Mouse (Mus musculus): ENCODE data around the gene Six5.
"Not testable (repeated sequence)": the region's sequence is repeated elsewhere in the genome, so short reads cannot be mapped to it uniquely, and the experiment has no call there.

Gene Six5

DNA sequence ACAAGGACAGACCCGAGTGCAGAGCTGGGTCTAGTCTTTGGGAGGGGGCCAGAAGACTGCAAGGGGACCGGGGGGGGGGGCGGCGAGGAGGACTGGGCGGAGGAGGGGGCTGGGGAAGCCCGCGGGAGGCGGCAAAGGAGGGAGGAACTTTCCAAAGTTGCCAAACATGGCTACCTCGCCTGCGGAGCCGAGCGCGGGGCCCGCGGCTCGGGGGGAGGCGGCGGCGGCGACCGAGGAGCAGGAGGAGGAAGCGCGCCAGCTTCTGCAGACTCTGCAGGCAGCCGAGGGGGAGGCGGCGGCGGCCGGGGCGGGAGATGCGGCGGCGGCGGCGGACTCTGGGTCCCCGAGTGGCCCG is at the start of gene Six5:
Gene Six5, plus strand, starts transcription at position 124 of the 355 bp plus-strand sequence.
- DNase-seq (ENCODE audit: low read depth, low spot score): no peak

- no peak for DNase-seq (ENCODE audit: low read depth, low spot score)
Measured at GRCm38 (mm10) chr7:19044616-19045015, 49.8 kb upstream of the Six5 start.

GRCm38 (mm10) chr7:19046286-19047069 is 47.9 kb upstream of the Six5 start:
- no peak for DNase-seq (ENCODE audit: low read depth, low spot score)

DNA sequence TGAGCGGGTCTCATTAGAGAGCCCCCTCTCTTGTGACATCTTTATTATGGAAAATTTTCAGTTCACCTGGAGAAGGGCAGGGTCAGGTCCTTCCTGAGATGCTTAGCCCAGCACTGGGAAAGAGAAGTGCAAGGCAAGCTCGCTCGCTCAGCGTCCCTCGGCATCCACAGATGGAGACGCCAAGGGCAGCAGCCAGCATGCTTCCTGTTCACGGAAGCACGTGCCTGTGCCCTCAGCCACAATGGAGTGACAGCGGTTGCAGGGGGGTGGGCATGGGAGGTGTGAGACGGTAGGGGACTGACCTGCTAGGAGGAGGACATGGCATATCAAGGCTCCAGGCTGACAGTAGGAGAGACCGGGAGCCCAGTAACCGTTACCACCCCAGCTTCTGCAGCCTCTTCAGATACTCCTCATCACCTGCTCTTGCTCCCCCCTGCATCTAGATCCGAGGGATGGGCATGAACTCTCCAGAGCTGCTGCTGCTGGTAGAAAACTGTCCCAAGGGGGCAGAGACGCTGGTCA is 46.3 kb upstream of the Six5 start:
- no peak for DNase-seq (ENCODE audit: low read depth, low spot score)

GRCm38 (mm10) chr7:19049252-19049651 is 45.1 kb upstream of the Six5 start:
- no peak for DNase-seq (ENCODE audit: low read depth, low spot score)

GRCm38 (mm10) chr7:19050172-19050571 is 44.2 kb upstream of the Six5 start:
- DNase-seq (ENCODE audit: low read depth, low spot score): no peak

DNA sequence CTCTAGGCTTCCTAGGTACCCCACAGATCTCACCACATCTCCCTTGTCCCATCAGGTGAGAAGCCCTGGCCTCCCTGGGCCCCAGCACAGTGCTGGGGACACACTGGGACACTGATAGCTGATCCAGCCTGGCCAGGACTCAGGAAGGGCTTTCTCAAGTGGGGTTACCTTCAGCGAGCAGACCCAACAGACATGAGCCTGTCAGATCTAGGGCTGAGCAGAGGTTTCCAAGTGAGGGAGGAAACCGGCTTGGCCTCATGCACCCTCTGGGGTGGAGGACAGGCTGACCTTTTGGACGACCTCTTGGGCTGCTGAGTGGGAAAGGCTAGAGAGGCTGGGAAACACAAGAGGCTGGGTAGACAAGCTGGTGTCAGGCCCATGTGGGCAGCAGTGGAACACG is 43.2 kb upstream of the Six5 start:
- no peak for DNase-seq (ENCODE audit: low read depth, low spot score)

DNA sequence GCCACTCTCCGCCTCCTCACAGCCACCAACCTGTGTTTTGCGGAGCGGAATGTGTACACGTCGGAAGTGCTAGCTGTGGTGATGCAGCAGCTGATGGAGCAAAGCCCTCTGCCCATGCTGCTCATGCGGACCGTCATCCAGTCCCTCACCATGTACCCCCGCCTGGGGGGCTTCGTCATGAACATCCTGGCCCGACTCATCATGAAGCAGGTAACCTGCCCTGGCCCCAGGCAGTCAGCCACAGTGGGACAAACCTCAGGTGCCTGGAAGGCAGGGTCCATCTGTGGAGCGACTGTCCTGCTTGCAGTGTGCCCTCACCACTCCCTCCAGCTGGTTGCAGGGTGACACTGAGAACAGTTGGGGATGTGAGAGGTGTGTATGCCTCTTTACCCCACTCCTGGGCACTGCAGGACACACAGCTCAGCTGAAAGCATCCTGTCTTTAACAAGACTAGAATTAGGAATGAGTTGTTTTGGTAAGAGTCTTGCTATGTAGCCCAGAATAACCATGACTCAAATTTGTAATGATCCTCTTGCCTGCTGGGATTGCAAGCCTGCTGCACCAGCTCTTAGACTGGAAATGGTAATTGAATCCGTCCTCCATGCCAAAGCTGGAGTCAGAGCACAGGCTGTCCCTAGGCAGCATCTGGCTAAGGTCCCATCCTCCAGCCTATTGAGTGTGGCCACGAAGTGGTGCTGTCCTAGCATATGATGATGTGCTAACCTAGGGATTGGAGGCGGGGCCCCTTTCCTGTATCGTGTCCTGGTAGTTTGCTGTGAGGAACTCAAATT is 41.9 kb upstream of the Six5 start:
- DNase-seq (ENCODE audit: low read depth, low spot score): no peak

DNA sequence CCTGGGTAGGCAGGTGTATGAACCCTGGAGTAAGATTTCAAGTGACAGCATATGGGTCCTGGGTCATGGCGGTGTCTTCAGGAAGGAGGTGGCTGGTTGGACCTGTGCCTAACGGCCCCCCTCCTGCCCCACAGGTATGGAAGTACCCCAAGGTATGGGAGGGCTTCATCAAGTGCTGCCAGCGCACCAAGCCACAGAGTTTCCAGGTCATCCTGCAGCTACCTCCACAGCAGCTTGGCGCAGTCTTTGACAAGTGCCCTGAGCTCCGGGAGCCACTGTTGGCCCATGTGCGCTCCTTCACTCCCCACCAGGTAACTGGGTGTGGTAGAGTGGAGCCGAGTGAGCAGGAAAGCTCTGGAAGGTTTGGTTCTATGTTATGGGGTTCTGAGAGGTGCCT is 41.3 kb upstream of the Six5 start:
- no peak for DNase-seq (ENCODE audit: low read depth, low spot score)

DNA sequence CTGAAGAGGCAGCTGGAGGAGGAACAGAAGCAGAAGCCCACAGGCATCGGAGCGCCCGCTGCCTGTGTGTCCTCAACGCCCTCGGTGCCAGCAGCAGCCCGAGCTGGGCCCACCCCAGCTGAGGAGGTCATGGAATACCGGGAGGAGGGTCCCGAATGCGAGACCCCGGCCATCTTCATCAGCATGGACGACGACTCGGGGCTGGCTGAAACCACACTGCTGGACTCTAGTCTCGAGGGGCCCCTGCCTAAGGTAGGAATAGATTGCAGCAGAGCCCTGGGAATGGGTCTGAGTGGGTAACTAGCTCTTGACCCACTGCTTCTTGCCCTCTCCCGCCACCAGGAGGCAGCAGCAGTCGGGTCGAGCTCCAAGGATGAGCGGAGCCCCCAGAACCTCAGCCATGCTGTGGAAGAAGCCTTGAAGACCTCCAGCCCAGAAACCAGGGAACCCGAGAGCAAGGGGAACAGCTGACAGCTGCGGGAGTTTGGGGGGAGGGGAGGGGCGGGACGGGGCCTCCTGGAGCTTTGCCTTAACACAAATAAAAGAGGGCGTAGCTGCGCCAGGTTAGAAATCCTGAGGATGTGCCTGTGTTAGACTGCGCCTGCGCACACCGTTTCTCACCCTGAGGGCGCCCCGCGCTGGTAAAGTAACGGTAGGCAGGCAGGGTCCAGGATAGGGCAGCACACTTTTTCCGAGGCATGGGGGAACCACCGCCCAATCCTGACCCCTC is 40.2 kb upstream of the Six5 start, which contains the start of gene Rsph6a:
Gene Rsph6a, plus strand, starts transcription at position 644 of the 730 bp plus-strand sequence.
- DNase-seq (ENCODE audit: low read depth, low spot score): peak; percentile 58

- no peak for DNase-seq (ENCODE audit: low read depth, low spot score)
Measured at GRCm38 (mm10) chr7:19054777-19055076, 39.7 kb upstream of the Six5 start.

DNA sequence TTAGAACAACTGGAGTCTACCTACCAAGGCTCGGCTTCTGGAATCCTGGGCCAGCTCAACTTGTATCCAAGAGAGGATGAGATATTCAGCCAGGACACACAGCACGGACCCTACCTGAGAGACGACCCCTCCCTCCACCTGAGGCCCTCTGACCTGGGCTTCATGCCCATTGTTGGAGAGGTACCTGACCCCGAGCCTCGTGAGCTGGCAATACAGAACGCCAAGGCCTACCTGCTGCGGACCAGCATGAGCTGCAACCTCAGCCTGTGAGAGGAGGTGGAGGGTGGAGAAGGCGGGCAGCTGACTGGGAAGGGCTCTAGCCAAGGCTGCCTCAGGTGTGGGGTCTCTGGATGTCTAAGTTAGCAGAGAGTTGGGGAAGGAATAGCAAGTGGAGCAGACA is 39.3 kb upstream of the Six5 start:
- DNase-seq (ENCODE audit: low read depth, low spot score): no peak

- no peak for DNase-seq (ENCODE audit: low read depth, low spot score)
Measured at GRCm38 (mm10) chr7:19057405-19057804, 37.0 kb upstream of the Six5 start.

DNA sequence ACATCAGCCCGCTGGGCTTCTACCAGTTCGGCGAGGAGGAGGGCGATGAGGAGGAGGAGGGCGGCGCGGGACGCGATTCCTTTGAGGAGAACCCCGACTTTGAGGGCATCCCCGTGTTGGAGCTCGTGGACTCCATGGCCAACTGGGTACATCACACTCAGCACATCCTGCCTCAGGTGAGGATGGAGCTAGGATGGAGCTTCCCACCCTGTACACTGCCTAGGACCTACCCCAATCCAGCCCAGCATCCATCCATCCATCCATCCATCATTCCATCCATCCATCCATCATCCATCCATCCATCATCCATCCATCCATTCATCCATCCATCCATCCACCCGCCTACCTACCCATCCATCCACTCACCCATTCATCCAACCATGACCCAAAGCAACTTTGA is 28.5 kb upstream of the Six5 start:
- DNase-seq (ENCODE audit: low read depth, low spot score): no peak

DNA sequence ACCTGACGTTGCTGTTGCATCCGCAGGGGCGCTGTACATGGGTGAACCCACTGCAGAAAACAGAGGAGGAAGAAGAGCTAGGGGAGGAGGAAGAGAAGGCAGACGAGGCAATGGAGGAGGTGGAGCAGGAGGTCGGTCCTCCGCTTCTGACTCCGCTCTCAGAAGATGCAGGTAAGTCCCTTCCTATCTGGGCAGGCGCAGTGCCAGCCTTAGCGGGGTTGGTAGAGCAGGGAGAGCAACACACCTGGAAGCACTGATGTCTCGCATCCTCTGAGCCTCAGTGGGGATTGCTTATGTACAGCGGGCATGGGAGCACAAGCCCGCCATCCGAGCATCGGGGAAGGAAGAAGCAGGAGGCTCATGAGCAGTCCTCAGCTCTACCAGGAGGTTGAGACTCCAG is 27.3 kb upstream of the Six5 start:
- no peak for DNase-seq (ENCODE audit: low read depth, low spot score)

- DNase-seq (ENCODE audit: low read depth, low spot score): no peak
Measured at GRCm38 (mm10) chr7:19067935-19068334, 26.5 kb upstream of the Six5 start.

- peak; percentile 52 for DNase-seq (ENCODE audit: low read depth, low spot score)
Measured at GRCm38 (mm10) chr7:19068707-19069106, 25.7 kb upstream of the Six5 start.

GRCm38 (mm10) chr7:19069500-19069899 is 24.9 kb upstream of the Six5 start:
- DNase-seq (ENCODE audit: low read depth, low spot score): no peak

GRCm38 (mm10) chr7:19071024-19071423 is 23.4 kb upstream of the Six5 start:
- not testable (repeated sequence) for DNase-seq (ENCODE audit: low read depth, low spot score)

GRCm38 (mm10) chr7:19073504-19073903 is 20.9 kb upstream of the Six5 start:
- DNase-seq (ENCODE audit: low read depth, low spot score): no peak

GRCm38 (mm10) chr7:19074494-19074893 is 19.9 kb upstream of the Six5 start:
- no peak for DNase-seq (ENCODE audit: low read depth, low spot score)

- DNase-seq (ENCODE audit: low read depth, low spot score): no peak
Measured at GRCm38 (mm10) chr7:19075231-19075630, 19.2 kb upstream of the Six5 start.

Measured in embryo, embryonic 11.5 days (tissue).